Mouse (Mus musculus): ENCODE data around the gene Spx.

DNA sequence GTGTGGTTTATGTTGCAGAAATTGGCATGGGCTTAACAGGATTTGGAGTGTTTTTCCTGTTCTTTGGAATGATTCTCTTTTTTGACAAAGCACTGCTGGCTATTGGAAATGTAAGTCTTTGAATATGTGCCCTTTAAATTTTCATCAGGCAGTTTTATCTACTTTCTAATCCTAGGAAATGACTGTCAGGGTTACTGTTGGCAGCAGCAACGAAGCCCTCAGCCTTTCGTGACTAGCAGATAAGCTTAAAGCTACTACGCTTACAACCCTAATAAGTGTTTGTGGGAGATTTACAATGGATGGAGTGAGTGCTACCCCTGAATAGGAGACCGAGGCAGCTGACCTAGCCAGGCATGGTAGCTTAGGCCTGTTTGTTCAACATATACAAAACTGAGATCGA lies 20.9 kb upstream of the Spx start:
- TF ChIP-seq POLR2A (IDR thresholded peaks at IDR 0.05; ENCODE audit: low read depth, low read length): no peak
- TF ChIP-seq CTCF (IDR thresholded peaks at IDR 0.05; ENCODE audit: extremely low read depth, insufficient read length, insufficient replicate concordance, low read depth, low read length): no peak
